Mouse (Mus musculus) hematopoietic multipotent progenitor cell, adult 10-12 weeks (in vitro differentiated cells): Measurements from ENCODE around the gene Icam2. TPM values are rescaled to one million over a fixed set of nuclear protein-coding genes. Genes with fewer than 3 reads are reported as not detected.

Source experiments
- polyA plus RNA-seq: library from polyadenylated mRNA; stranded (reverse); fragments of >175 nt; gene quantifications from 2 replicates; pipeline ENCODE4 v1.2.3, GENCODE M21; 2012; ENCODE audit warnings: low replicate concordance

Icam2 gene
- 47.3 and 66.7 TPM in 2 replicates for polyA plus RNA-seq

DNA sequence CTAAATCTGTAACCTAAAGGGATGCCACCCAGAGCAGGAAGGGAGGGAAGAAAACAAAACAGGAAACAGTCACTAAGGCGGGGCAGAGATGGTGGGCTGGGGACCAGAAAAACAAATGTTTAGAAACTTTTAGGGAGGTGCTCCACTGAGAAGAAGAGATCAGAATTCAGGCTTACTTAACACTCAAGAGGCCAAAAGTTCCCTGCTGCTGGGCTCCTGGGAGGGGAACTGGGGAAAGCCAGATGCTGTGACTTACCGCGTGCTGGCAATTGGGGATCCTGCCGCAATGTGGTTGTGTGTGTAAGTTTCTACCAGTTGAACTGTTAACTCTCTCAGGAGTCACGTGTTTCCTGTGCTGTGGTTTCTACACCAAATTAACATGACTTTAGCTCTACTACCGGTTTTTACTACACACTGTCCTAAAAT lies at the start of gene Icam2:
Icam2 (minus strand) TSS at position 285 of the 426 bp plus-strand sequence.

DNA sequence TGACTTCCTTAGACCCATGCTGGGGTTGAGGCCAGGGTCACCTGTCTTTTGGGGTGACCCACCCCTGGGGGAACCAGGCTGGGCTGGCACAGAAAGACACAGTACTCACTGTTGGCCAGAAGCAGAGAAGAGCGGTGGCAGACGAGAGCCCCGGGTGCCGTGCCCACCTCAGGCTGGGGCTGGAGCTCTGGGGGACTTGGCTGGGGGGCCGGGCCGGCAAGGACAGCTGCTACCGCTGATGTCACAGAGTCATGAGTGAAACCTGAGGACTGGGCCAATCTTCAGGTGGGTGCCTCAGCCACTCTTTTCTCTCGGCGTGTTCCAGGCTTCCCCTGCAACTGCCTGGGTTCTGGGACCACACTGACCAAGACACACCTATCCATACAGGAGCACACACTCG lies 22.5 kb downstream of the Icam2 start, which contains the start of gene Prr29:
Prr29 (plus strand) TSS at position 107 of the 400 bp plus-strand sequence.

DNA sequence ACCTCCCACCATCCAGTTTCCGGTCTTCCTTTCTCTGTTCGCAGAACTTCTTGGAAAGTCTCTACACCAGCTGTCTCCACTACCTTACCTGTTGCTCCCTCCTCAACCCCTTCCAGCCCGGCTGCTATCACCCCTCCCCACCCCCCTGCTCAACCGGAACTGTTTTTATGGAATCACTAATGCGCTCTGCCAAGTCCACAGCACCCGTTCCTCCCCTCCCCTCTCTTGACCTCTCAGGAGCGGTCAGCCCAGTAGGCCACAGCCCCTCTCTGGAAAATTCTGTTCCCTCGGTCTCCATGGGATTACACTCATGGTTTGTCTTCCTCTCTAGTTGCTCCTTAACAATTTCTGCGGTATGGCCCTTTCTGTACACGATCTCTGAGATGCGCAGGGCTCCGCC lies 34.7 kb downstream of the Icam2 start, which contains the start of gene Scn4a:
Scn4a (minus strand) TSS at position 101 of the 400 bp plus-strand sequence.

Other genes with a start within 250 kb of the Icam2 start
- gene Gm10840, start 227.2 kb downstream of the Icam2 start, polyA plus RNA-seq: not detected in 2 replicates
- gene Limd2, start 227.2 kb downstream of the Icam2 start, polyA plus RNA-seq: 806 and 995 TPM in 2 replicates
- gene Strada, start 185.9 kb downstream of the Icam2 start, polyA plus RNA-seq: 75.0 and 75.7 TPM in 2 replicates
- 3.1 and 4.1 TPM in 2 replicates for gene Ccdc47, start 171.7 kb downstream of the Icam2 start, polyA plus RNA-seq
- gene Ddx42, start 171.1 kb downstream of the Icam2 start, polyA plus RNA-seq: 19.5 and 27.8 TPM in 2 replicates
- 2.7 and 11.3 TPM in 2 replicates for gene Ftsj3, start 132.0 kb downstream of the Icam2 start, polyA plus RNA-seq
- gene Psmc5, start 131.9 kb downstream of the Icam2 start, polyA plus RNA-seq: 8.6 and 32.2 TPM in 2 replicates
- gene Smarcd2, start 115.1 kb downstream of the Icam2 start, polyA plus RNA-seq: 85.2 and 128 TPM in 2 replicates
- gene Tcam1, start 111.4 kb downstream of the Icam2 start, polyA plus RNA-seq: 0.03 and 0.15 TPM in 2 replicates
- 0.91 TPM in 1 of 2 replicates, not detected in the other for gene Gh, start 86.2 kb downstream of the Icam2 start, polyA plus RNA-seq
- gene Cd79b, start 73.3 kb downstream of the Icam2 start, polyA plus RNA-seq: 300 and 616 TPM in 2 replicates
- 1.7 and 4.3 TPM in 2 replicates for gene Scn4a, start 34.8 kb downstream of the Icam2 start, polyA plus RNA-seq
- 0.76 and 1.2 TPM in 2 replicates for gene Prr29, start 22.6 kb downstream of the Icam2 start, polyA plus RNA-seq
- 10.3 and 27.7 TPM in 2 replicates for gene Ern1, start 99.8 kb upstream of the Icam2 start, polyA plus RNA-seq
- gene Tex2, start 225.3 kb upstream of the Icam2 start, polyA plus RNA-seq: 7.8 and 8.2 TPM in 2 replicates